Mouse (Mus musculus) hindbrain, embryonic 11.5 days (tissue): ENCODE data around the gene Agtr2. TPM values are rescaled to one million over a fixed set of nuclear protein-coding genes. Genes with fewer than 3 reads are reported as not detected.
A peak's percentile ranks its signal among the peaks of the same experiment; 100 is the strongest.
"Not testable (repeated sequence)": the region's sequence is repeated elsewhere in the genome, so short reads cannot be mapped to it uniquely, and the experiment has no call there.

Source experiments
- ATAC-seq: fragments of 200-750 bp; cut with Nextera tagmentation; 2 replicates; pipeline ENCODE4 v1.8.0; 2017; ENCODE audit warnings: mild to moderate bottlenecking, moderate TSS enrichment, moderate library complexity; ENCODE audit not compliant: low FRiP score
- DNase-seq: peaks from one replicate; pipeline ENCODE4 v3.0.0-alpha.2; 2015; ENCODE audit warnings: low spot score
- H3K27ac ChIP-seq: fragments of 300-500 bp; sonication (generic); 2 replicates; pipeline ENCODE4 v1.5.1; 2014; ENCODE audit warnings: mild to moderate bottlenecking, low read depth, low read length
- H3K27me3 ChIP-seq: fragments of 300-500 bp; sonication (generic); 2 replicates; pipeline ENCODE4 v1.6.1; 2014; ENCODE audit warnings: mild to moderate bottlenecking, low read length, moderate library complexity, mixed read lengths; ENCODE audit not compliant: control insufficient read depth, insufficient read depth
- H3K36me3 ChIP-seq: fragments of 300-500 bp; sonication (generic); 2 replicates; pipeline ENCODE4 v1.6.1; 2014; ENCODE audit warnings: mild to moderate bottlenecking, low read length, moderate library complexity, mixed read lengths; ENCODE audit not compliant: control insufficient read depth, insufficient read depth
- H3K4me1 ChIP-seq: fragments of 300-500 bp; sonication (generic); replicated peaks from 2 replicates; pipeline ENCODE4 v1.6.1; 2014; ENCODE audit warnings: low read length, mixed read lengths; ENCODE audit not compliant: control insufficient read depth, insufficient read depth
- H3K4me2 ChIP-seq: fragments of 300-500 bp; sonication (generic); replicated peaks from 2 replicates; pipeline ENCODE4 v1.6.1; 2014; ENCODE audit warnings: mild to moderate bottlenecking, low read depth, low read length
- H3K4me3 ChIP-seq: fragments of 300-500 bp; sonication (generic); 2 replicates; pipeline ENCODE4 v1.5.1; 2014; ENCODE audit warnings: low read depth, low read length
- H3K9ac ChIP-seq: fragments of 300-500 bp; sonication (generic); 2 replicates; pipeline ENCODE4 v1.6.1; 2014; ENCODE audit warnings: low read depth, low read length
- H3K9me3 ChIP-seq: fragments of 300-500 bp; sonication (generic); 2 replicates; pipeline ENCODE4 v1.6.1; 2016; ENCODE audit warnings: low read length; ENCODE audit not compliant: control insufficient read depth
- WGBS: fragments of 180-500 bp; shearing (Covaris S2); extraction: QIAGEN DNeasy Blood & Tissue Kit; methylation state at CpG from one replicate; pipeline ENCODE4 v1.1.7; 2014; 5-methylcytosine and 5-hydroxymethylcytosine counted together
- polyA plus RNA-seq: library from polyadenylated mRNA; unstranded; fragments of >200 nt; fragmentation: Nextera tagmentation; extraction: Ambion mirVana; gene quantifications from 2 replicates; pipeline ENCODE4 v1.2.1, GENCODE M21; 2014

Agtr2 gene
- polyA plus RNA-seq = 3.2 and 3.4 TPM in 2 replicates

DNA sequence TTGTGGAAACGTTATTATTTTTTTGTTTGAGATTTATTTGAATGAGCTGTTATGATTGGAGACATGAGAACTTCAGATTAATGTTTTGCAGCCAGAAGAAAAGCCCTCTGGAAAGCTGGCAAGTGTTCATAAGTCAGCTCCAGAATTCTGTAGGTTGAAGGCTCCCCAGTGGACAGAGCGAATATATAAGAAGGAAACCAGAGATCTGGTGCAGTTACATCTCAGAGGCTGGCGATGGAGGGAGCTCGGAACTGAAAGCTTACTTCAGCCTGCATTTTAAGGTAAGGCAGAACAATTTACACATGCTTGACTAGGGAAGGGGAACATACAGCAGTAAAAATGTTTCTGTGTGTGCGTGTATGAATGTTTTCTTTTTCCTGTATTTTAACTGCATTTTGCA, at the start of gene Agtr2:
TSS of gene Agtr2 (plus strand) at position 131 of the 400 bp plus-strand sequence.
- Histone ChIP-seq H3K4me1 (no peaks in the 10 kb centered on the region), H3K27ac (no peak within 1 kb of the TSS), H3K27me3 (no peaks in the 10 kb centered on the region), H3K36me3 (no peaks in the 10 kb centered on the region), H3K9me3 (no peaks in the 10 kb centered on the region), H3K4me3 (no peak within 1 kb of the TSS), H3K9ac (no peak within 1 kb of the TSS), H3K4me2 (no peak within 1 kb of the TSS)
- ATAC-seq (no peak), DNase-seq (no peak)
- WGBS = 66% methylated on average over 5 of the region's 5 CpGs

DNA sequence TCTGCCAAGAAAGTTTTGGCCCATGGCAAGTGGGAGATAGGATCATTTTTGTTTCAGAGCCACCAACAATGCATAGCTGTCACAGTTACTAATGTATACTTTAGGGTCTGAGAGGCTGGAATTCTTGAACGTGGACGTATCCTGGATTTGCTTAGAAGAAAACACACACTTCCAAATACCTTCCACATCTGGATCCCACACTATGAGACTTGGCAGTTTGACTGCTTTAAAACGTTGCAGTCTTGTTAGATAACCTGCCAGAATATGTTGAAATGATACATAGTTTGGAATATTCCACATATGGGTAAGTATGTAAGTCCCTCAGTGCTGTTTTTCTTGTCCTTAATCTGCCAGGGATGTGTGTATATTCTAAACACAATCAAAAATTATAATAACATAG, 31.8 kb upstream of the Agtr2 start:
- Histone ChIP-seq H3K4me2 (no peak overlapping the region), H3K4me1 (no peaks in the 10 kb centered on the region), H3K36me3 (no peaks in the 10 kb centered on the region), H3K9me3 (no peaks in the 10 kb centered on the region), H3K27me3 (no peaks in the 10 kb centered on the region), H3K9ac (no peak overlapping the region), H3K4me3 (no peak overlapping the region), H3K27ac (no peak overlapping the region)
- no peak for DNase-seq
- no peak for ATAC-seq
- 64% methylated on average over 3 of the region's 3 CpGs for WGBS

GRCm38 (mm10) chrX:21488111-21488510, 3.8 kb downstream of the Agtr2 start:
- Histone ChIP-seq H3K36me3 (no peaks in the 10 kb centered on the region), H3K4me3 (no peak overlapping the region), H3K4me1 (no peaks in the 10 kb centered on the region), H3K27me3 (no peaks in the 10 kb centered on the region), H3K9ac (no peak overlapping the region), H3K4me2 (no peak overlapping the region), H3K27ac (no peak overlapping the region), H3K9me3 (no peaks in the 10 kb centered on the region)
- WGBS = 67% methylated on average over 2 of the region's 2 CpGs
- ATAC-seq (no peak), DNase-seq (no peak)

- no peaks in the 10 kb centered on the region for H3K27me3 ChIP-seq
- DNase-seq (no peak), ATAC-seq (no peak)
- no peak overlapping the region for H3K9ac ChIP-seq
- WGBS = 38% methylated on average over 2 of the region's 2 CpGs
- H3K4me1 ChIP-seq = no peaks in the 10 kb centered on the region
- H3K27ac ChIP-seq = no peak overlapping the region
- H3K9me3 ChIP-seq = no peaks in the 10 kb centered on the region
- no peaks in the 10 kb centered on the region for H3K36me3 ChIP-seq
- no peak overlapping the region for H3K4me2 ChIP-seq
- H3K4me3 ChIP-seq = no peak overlapping the region
These were observed 15.9 kb downstream of the Agtr2 start for GRCm38 (mm10) chrX:21500242-21500641.

GRCm38 (mm10) chrX:21507333-21507732, 23.0 kb downstream of the Agtr2 start:
- peak; percentile 1 for DNase-seq
- H3K9ac ChIP-seq, H3K36me3 ChIP-seq, H3K4me3 ChIP-seq, H3K9me3 ChIP-seq, H3K4me1 ChIP-seq, H3K27me3 ChIP-seq, H3K4me2 ChIP-seq, H3K27ac ChIP-seq, ATAC-seq: not testable (repeated sequence)
- WGBS = 82% methylated on average over 2 of the region's 2 CpGs

- no peaks in the 10 kb centered on the region for H3K9me3 ChIP-seq
- no peak for ATAC-seq
- H3K27me3 ChIP-seq = no peaks in the 10 kb centered on the region
- H3K4me2 ChIP-seq = no peak overlapping the region
- no peaks in the 10 kb centered on the region for H3K4me1 ChIP-seq
- WGBS = 82% methylated on average over 4 of the region's 4 CpGs
- no peak overlapping the region for H3K4me3 ChIP-seq
- H3K36me3 ChIP-seq = no peaks in the 10 kb centered on the region
- no peak overlapping the region for H3K9ac ChIP-seq
- H3K27ac ChIP-seq = no peak overlapping the region
- DNase-seq = no peak
These were observed 38.2 kb downstream of the Agtr2 start for GRCm38 (mm10) chrX:21522590-21522989.

Other genes with a start within 250 kb of the Agtr2 start
- 0.22 TPM in 1 of 2 replicates, not detected in the other for gene Slc6a14, start 230.4 kb downstream of the Agtr2 start, polyA plus RNA-seq